Mouse (Mus musculus) adrenal gland, postnatal 25 days (tissue): ENCODE measurements around the gene Psg19. TPM values are rescaled to one million over a fixed set of nuclear protein-coding genes. Genes with fewer than 3 reads are reported as not detected.
"Not testable (repeated sequence)": the region's sequence is repeated elsewhere in the genome, so short reads cannot be mapped to it uniquely, and the experiment has no call there.

ENCODE experiments used
- DNase-seq: peaks from one replicate; pipeline ENCODE4 v3.0.0; 2021; ENCODE audit warnings: mixed read lengths
- long read RNA-seq: library from polyadenylated mRNA; stranded (forward); transcript quantifications from one replicate; pipeline ENCODE4 v2.0.0, GENCODE M21; 2021
- total RNA-seq: library from RNA; stranded (reverse); gene quantifications from 2 replicates; pipeline ENCODE4 v1.2.3, GENCODE M21; 2021

Psg19 gene
- total RNA-seq = not detected in 2 replicates
- long read RNA-seq = 0 reads

DNA sequence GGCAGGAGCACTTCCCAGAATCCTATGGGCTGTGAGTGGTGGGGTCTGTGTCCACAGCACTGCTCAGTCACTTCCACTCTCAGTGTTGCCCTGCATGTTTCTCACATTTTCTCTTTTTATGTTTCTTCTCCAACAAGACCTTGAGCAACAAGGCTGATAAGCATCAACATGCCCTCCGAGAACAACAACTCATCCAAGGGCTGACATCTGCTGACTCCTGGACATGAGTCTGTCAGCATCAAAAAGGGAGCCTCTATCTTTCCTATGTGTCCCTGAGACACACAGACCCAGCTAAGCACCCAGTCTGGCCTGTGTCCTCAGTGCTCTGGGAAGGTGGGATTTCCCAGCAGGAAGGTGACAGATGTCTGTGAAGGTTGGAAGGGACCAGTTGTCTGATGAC lies at the start of gene Psg19:
Gene Psg19 (minus strand): TSS at position 101 of the 400 bp plus-strand sequence.
- no peak for DNase-seq

- DNase-seq = no peak
These were observed 46.5 kb upstream of the Psg19 start for GRCm38 (mm10) chr7:18844811-18845210.

- DNase-seq = no peak
These were observed 42.9 kb upstream of the Psg19 start for GRCm38 (mm10) chr7:18841174-18841567.

DNA sequence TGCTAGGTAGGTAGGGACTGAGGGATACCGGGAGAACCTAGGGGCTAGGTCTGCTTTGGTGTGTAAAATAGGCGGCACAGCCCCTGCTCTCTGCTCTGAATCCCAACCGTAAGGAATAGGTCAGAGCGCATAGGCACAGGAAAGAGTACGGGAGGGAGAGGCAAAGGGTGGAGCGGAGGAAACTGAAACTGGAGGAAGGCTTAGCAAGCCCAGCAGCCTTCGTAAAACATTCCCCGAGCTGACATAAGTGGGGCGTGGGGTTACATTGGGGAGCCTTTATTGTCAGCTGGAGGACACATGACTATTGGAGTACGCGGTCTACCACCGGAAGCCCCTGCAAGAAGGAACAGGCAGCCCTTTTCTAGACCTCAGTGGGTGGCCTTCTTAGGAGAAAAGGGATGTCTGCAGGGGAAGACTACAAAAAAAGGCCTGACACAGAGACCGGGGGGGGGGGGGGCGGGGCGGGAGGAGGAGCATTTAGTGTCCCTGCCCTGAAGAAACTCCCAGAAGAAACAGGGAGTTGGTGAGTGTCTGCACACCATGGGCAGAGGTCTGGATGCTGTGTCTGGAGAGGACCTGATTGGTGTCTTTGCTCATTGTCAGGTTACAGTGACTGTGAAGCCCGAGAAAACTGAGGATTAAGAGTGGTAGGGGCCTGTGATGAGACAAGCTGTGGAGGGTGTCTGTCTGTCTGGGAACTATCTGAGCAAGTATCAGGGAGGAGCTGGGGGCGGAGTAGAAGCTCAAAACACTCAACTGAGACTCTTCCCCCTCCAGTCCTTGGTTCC lies 42.3 kb upstream of the Psg19 start:
- peak; percentile 18 for DNase-seq

- no peak for DNase-seq
These were observed 41.5 kb upstream of the Psg19 start, which contains the start of gene Mill2 for GRCm38 (mm10) chr7:18839865-18840264. Gene Mill2 (plus strand): TSS chr7:18839966.

DNA sequence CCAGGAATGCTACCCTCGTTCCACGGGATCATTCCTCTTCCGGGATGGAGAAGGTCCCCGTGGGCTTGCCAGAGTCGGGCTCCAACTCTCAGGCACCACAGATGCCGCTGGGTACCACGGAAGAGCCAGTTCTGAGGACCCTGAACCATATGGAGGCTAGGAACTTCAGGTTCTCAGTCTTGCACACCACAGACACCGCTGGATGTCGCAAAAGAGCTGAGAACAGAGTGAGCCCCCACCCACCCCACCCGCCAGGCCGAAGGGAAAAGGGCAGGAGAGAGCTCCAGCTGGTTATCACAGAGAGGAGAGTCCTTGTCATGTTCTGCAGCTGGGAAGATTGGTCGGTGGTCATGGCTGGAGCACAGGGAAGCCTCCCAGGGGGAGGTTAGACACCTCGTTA lies 34.0 kb upstream of the Psg19 start:
- no peak for DNase-seq

GRCm38 (mm10) chr7:18829545-18829944 lies 31.2 kb upstream of the Psg19 start:
- DNase-seq = no peak

DNA sequence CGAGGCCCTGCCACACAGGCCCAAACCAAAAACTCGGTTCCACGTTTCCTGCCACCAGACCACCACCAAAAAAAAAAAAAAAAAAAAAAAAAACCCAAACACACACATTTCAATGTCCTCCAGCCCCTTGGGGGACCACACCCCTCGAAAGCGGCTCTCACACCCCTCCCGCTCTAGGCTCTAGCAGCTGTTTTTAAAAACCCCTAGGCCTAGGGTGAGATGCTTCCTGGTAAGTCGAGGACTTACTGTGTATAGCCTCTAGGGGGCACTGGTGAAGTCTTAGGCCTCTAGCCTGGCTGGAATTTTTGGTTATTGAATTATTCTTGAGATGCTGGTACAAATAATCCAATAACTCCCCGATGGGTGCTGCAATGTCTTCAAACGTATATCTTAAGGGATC lies 30.3 kb upstream of the Psg19 start:
- DNase-seq = no peak

GRCm38 (mm10) chr7:18827792-18828546 lies 29.6 kb upstream of the Psg19 start:
- no peak for DNase-seq

DNA sequence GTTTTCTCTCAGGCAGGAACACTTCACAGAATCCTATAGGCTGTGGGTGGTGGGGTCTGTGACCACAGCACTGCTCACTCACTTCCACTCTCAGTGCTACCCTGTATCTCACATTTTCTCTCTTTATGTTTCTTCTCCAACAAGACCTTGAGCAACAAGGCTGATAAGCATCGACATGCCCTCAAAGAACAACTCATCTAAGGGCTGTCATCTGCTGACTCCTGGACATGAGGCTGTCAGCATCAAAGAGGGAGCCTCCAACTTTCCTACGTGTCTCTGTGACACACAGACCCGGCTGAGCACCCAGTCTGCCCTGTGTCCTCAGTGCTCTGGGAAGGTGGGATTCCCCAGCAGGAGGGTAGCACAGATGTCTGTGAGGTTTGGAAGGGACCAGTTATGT lies 23.2 kb upstream of the Psg19 start, which contains the start of gene Psg17:
Gene Psg17 (minus strand): TSS at position 101 of the 400 bp plus-strand sequence.
- no peak for DNase-seq

DNA sequence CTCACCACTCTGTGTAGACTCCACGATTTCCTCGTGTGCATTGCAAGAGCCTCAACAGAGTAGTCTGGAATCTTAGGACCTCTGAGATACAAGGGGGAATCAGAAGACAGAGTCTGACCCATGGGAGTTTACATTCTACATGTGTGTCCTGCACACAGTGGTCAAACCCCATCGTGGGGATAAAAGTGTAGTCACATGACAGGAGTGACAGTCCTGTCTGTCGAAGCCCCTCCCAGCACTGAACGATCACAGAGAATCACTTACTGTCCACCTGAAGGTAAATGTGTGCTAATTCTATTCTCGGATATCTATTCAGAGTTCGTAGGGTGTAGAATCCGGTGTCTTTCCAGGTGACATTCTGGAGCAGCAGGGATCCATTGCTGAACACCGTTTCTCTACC lies 20.0 kb upstream of the Psg19 start:
- no peak for DNase-seq

DNA sequence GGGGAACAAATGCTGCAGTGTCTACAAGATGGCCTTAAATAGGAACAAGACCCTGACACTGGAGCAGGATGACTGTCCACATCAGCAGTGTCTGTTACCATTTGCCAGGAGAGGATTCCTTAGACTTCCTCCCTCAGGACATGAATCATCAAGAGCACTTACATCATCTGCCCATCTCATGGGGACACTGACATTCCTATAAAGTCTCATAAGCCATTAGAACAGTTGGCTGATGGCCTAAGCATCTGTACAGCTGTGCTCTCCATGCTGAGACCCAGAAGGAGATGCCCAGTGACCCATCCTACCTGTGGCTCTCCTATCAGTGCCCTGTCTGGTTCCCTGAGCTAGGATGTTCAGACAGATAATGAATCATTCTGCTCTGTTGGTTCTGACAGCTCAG lies 5.2 kb upstream of the Psg19 start:
- no peak for DNase-seq

GRCm38 (mm10) chr7:18799129-18799528 lies 809 bp upstream of the Psg19 start:
- DNase-seq = no peak

DNA sequence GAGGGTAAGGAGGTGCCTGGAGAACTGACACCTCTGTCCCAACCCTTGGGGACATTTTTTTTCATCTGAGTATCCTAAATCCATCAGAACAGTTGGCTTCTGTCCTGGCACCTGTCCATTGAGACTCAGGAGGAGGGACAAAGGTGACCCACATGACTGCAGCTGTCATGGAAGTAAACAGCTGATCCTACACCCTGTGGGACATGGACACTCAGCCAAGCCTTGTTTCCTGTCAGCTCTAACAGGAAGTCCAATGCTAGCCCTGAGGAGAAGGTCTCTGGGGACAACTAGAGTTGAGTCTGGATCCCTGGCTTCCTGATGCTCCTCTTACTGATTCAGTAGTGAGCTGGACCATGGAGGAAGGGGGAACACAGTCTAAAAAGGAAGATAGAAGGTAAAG lies 7.6 kb downstream of the Psg19 start:
- DNase-seq = not testable (repeated sequence)

- not testable (repeated sequence) for DNase-seq
These were observed 17.0 kb downstream of the Psg19 start for GRCm38 (mm10) chr7:18781301-18781700.

GRCm38 (mm10) chr7:18779337-18779781 lies 19.0 kb downstream of the Psg19 start:
- DNase-seq = no peak

DNA sequence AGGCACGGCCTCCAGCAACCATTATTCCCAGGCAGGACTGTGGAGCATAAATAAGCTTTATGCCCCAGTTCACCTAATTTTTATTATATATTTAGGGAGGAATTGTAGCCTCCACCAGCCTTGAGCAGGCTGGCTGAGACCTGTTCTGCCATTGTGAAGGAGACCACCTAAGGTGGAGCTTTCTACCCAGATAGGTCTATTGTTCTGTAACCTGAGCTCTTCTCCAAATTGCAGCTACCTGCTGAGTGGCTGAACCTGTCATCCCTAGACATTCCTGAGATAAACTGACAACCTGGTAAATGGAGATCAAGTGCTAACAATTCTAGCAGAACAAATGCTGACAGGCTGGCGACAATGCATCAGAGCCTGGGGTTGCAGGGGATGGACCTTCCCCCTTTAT lies 35.4 kb downstream of the Psg19 start:
- DNase-seq = not testable (repeated sequence)

- DNase-seq = not testable (repeated sequence)
These were observed 38.2 kb downstream of the Psg19 start for GRCm38 (mm10) chr7:18760152-18760551.

GRCm38 (mm10) chr7:18749896-18750477 lies 48.3 kb downstream of the Psg19 start:
- peak; percentile 28 for DNase-seq

GRCm38 (mm10) chr7:18748994-18749895 lies 49.1 kb downstream of the Psg19 start:
- no peak for DNase-seq

- DNase-seq = not testable (repeated sequence)
These were observed 50.9 kb downstream of the Psg19 start for GRCm38 (mm10) chr7:18747420-18747819.
